Mouse (Mus musculus): ENCODE data around the gene Zfp773.
A peak's percentile ranks its signal among the peaks of the same experiment; 100 is the strongest.
"Not testable (repeated sequence)": the region's sequence is repeated elsewhere in the genome, so short reads cannot be mapped to it uniquely, and the experiment has no call there.

Gene Zfp773

DNA sequence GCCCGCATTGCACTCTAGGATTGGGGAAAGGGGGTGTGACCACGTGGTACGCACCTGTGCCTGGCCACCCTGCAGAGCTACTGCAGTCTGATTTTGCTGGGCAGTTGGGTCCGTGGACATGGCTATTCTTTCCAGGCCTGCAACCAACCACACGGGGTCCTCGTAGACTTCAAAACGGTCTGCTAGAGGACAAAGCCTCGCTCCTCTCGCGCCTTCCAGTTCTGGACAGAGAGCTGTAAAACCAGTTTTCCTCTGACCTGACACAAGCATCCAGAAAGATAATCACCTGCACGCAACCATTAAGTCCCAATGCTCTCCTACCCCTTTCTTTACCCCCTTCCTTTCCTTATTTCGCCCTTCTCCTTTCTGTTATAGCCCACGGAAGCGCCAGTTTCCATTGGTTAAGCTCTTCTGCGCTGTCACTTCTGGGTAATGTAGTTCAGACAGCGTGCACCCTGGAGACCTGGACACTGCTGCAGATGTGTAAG lies at the start of gene Zfp773:
Gene Zfp773, minus strand, starts transcription at position 377 of the 488 bp plus-strand sequence.
- peak in 1 of 2 experiments; percentile 5 for DNase-seq (ENCODE audit: low spot score in 2 of 2)

DNA sequence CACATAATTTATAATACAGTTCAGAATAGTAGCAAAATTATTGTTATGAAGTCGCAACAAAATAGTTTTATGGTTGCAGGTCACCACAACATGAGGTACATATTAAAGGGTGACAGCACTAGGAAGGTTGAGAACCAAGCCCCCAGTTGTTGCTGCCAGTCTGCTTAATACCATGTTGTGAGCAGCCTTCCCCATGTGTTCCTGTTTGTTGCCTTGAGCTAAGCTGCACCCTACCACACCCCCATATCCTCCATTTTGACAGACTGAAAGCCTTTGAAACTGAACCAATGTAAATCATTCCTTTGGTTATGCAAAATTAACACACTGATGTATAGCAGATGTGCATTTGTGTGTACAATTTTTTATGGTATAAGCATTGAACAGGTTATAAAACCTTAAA lies 49.3 kb upstream of the Zfp773 start:
- no peak for DNase-seq (ENCODE audit: low spot score in 2 of 2)

DNA sequence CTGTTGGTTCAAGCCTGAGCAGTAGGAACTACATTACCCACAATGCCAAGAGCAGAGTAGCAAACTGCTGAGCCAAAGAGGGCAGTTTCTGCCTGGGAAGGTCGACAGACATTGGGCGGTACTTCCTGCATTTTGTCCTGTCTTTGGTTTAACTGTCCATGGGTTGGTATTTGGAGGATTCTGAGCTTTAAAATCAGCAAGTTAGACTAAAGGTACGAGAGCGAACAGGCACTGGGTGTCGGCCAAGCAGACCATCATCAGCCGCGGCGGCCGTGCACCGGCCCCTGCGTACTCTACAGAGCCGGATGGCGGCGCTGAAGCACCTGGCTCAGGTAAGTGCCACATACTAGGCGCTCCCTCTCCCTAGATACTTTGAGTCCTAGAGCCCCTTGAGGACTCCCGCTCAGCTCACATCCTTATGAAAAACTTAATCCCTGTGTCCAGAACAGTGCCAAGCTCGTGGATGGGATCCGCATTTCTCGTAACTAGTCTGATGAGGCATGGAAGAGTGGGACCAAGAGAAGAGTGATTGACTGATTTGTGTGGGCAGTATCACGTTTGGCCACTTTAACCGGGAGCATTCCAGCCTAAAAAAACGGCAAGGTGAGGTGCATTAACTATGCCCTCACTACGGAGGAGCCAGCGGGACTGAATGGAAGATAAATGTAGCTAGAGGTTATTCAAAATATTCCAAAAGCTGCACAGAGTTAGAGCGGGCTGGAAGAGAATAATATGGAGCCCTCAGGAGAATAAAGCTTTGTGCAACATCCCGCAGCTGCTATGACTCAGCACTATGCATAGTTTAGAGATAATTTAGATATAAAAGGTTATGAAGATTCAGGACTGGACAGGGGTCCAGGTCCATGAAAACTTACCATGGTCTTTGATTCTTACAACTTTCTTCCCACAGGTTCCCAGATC lies 34.9 kb upstream of the Zfp773 start, which contains the start of gene Zfp418:
Gene Zfp418, plus strand, starts transcription at position 104 of the 921 bp plus-strand sequence.
- peak in 1 of 2 experiments; percentile 10 for DNase-seq (ENCODE audit: low spot score in 2 of 2)

DNA sequence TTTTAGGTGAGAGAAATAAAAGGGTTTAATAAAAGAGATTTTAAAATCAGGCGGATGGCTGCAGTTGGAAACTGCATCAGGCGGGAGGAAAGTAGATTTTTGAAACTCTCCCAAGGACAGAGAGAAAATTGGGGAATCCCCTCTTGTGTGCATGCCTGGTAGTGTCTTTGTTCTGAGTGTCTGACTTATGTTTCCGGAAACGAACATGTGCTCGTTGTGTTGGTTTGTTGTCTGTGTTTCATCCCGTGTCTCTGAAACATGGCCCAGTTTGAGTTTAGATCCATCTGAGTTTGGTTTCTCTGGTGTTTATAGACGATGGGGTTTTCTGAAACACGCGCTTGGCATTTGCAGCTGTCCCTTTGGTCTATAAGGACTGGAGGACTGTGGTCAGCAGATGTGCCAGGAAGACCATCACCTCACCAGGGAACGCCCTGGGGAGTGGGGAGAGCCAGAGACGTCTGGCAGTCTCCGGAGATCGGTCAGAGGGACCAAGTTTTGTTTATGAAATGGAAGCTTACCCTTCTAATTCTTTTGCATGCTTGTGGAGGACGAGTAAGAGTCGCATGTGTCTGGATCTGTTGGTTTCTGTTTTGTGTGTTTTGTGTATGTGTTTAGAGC lies 9.5 kb upstream of the Zfp773 start:
- no peak for DNase-seq (ENCODE audit: low spot score in 2 of 2)

DNA sequence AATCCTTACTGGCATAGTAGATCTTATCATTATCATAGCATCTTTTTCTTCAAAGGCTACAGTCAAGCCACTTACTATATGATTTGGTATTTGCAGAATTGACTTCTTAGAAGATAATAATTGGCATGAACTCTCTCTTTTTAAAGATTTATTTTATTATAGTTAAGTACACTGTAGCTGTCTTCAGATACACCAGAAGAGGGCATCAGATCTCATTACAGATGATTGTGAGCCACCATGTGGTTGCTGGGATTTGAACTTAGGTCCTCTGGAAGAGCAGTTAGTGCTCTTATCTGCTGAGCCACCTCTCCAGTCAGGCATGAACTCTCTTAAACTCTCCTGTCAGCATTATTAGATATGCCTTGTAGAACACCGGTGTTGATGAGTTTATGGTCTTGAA lies 7.7 kb upstream of the Zfp773 start:
- no peak for DNase-seq (ENCODE audit: low spot score in 2 of 2)

- no peak for DNase-seq (ENCODE audit: low spot score in 2 of 2)
These were observed 3.8 kb downstream of the Zfp773 start for GRCm38 (mm10) chr7:7132751-7133150.

GRCm38 (mm10) chr7:7130491-7131124 lies 5.9 kb downstream of the Zfp773 start:
- DNase-seq (ENCODE audit: low spot score in 2 of 2) = not testable (repeated sequence)

GRCm38 (mm10) chr7:7121602-7121980 lies 15.0 kb downstream of the Zfp773 start:
- DNase-seq (ENCODE audit: low spot score in 2 of 2) = no peak

DNA sequence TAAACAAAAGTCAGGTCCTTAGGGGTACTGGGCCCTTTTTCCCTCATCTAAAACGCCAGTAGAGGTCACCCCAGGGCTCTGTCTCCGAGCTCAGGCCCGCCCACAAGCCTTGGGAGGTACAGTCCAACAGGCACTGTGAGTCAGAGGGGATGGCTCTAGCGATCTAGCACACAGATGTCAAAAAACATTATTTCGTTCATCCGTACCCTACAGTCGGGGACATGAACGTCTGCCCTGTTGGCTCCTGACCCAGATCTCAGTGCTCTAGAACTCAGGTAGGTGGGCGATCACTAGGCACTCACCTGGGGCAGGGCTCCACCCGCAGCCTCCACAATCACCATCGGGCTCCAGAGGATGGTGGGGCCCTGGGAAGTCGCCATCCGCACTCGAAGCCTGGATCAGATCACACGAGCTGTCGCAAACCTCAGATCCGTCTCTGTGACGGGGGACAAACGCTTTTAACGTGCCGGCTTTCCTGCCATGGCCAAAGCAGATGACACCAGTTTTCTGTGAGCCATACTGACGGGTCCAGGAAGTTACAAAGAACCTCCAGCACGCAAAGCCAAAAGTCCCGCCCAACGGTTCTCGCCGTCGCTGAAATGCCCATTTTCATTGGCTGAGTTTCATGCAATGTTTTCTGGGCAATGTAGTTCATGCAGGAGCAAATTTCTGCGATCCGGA lies 15.5 kb downstream of the Zfp773 start, which contains the start of gene Zfp954:
Gene Zfp954, minus strand, starts transcription at position 568 of the 681 bp plus-strand sequence.
- peak; percentile 39 to 64 for DNase-seq (ENCODE audit: low spot score in 2 of 2)

DNA sequence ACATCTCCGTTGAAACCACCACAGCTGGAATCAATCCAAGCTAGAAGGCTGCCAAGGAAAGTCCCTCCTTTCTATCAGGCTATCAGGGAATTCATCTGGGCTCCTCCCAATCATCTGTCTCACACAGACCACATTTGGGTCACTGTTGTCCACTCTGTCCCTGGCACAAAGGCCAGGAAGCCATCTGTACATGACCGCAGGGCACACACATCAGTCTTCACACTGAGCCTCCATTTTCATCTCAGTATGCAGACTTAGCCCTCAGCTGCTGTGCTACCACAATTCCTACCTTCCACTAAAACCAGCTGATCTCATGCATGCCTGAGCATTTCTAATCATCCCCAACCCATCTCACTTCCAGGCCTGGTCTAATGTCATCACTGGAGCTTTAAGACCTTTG lies 18.1 kb downstream of the Zfp773 start:
- no peak for DNase-seq (ENCODE audit: low spot score in 2 of 2)

DNA sequence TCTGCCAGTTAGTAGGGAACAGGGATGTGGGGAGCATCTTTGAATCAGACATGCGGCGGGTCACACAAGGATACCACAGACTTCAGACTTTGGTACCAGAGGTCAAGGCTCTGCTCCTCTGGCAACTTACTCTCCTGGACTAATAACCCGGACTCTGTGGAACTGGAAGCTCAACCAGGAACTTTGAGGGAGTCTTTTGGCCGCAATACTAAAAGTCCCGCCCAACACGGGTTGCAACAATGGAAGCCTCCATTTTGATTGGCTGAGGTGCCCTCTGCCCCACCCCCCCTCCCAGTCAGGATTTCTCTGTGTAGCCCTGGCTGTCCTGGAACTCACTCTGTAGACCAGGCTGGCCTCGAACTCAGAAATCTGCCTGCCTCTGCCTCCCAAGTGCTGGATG lies 28.1 kb downstream of the Zfp773 start:
- no peak for DNase-seq (ENCODE audit: low spot score in 2 of 2)

All from spleen, postnatal 14 days (tissue).